Mouse (Mus musculus): ENCODE data around the gene Sgms1. TPM values are rescaled to one million over a fixed set of nuclear protein-coding genes. Genes with fewer than 3 reads are reported as not detected.
"Not testable (repeated sequence)": the region's sequence is repeated elsewhere in the genome, so short reads cannot be mapped to it uniquely, and the experiment has no call there.

Gene Sgms1
- polyA plus RNA-seq, 1 experiment from 2014 or later = 17.4 TPM

GRCm38 (mm10) chr19:32366406-32366805, 23.1 kb downstream of the Sgms1 start:
- ATAC-seq (ENCODE audit: low FRiP score) (no peak), DNase-seq (ENCODE audit: low spot score) (no peak)
- no peaks in the 10 kb centered on the region for H3K36me3 ChIP-seq (ENCODE audit: control insufficient read depth, insufficient read depth, low read length)
- no peak overlapping the region for H3K4me3 ChIP-seq (ENCODE audit: low read depth, low read length)
- H3K9me3 ChIP-seq (ENCODE audit: control insufficient read depth, low read length) = no peaks in the 10 kb centered on the region
- H3K4me1 ChIP-seq (replicated peaks; ENCODE audit: control insufficient read depth, insufficient read depth, low read length) = no peaks in the 10 kb centered on the region
- no peak overlapping the region for H3K27ac ChIP-seq (ENCODE audit: low read depth, low read length)
- H3K27me3 ChIP-seq (ENCODE audit: control insufficient read depth, insufficient read depth, low read length) = no peaks in the 10 kb centered on the region
- H3K9ac ChIP-seq (ENCODE audit: low read depth, low read length) = no peak overlapping the region
- 88% methylated on average over 9 of the region's 9 CpGs for WGBS
- H3K4me2 ChIP-seq (replicated peaks; ENCODE audit: low read depth, low read length) = no peak overlapping the region

- no peak for ATAC-seq (ENCODE audit: low FRiP score)
- 90% methylated on average over 6 of the region's 6 CpGs for WGBS
- H3K4me1 ChIP-seq (replicated peaks; ENCODE audit: control insufficient read depth, insufficient read depth, low read length) = no peaks in the 10 kb centered on the region
- H3K36me3 ChIP-seq (ENCODE audit: control insufficient read depth, insufficient read depth, low read length) = no peaks in the 10 kb centered on the region
- H3K9me3 ChIP-seq (ENCODE audit: control insufficient read depth, low read length) = no peaks in the 10 kb centered on the region
- H3K4me2 ChIP-seq (replicated peaks; ENCODE audit: low read depth, low read length) = no peak overlapping the region
- no peaks in the 10 kb centered on the region for H3K27me3 ChIP-seq (ENCODE audit: control insufficient read depth, insufficient read depth, low read length)
- H3K9ac ChIP-seq (ENCODE audit: low read depth, low read length) = no peak overlapping the region
- no peak overlapping the region for H3K4me3 ChIP-seq (ENCODE audit: low read depth, low read length)
- H3K27ac ChIP-seq (ENCODE audit: low read depth, low read length) = no peak overlapping the region
- DNase-seq (ENCODE audit: low spot score) = no peak
These were observed 24.4 kb downstream of the Sgms1 start for GRCm38 (mm10) chr19:32365111-32365510.

GRCm38 (mm10) chr19:32363587-32363986, 25.9 kb downstream of the Sgms1 start:
- H3K4me1 ChIP-seq (replicated peaks; ENCODE audit: control insufficient read depth, insufficient read depth, low read length) = no peaks in the 10 kb centered on the region
- H3K27ac ChIP-seq (ENCODE audit: low read depth, low read length) = no peak overlapping the region
- no peaks in the 10 kb centered on the region for H3K27me3 ChIP-seq (ENCODE audit: control insufficient read depth, insufficient read depth, low read length)
- H3K4me3 ChIP-seq (ENCODE audit: low read depth, low read length) = no peak overlapping the region
- DNase-seq (ENCODE audit: low spot score) = no peak
- no peak overlapping the region for H3K9ac ChIP-seq (ENCODE audit: low read depth, low read length)
- WGBS = 86% methylated on average over 4 of the region's 4 CpGs
- H3K9me3 ChIP-seq (ENCODE audit: control insufficient read depth, low read length) = no peaks in the 10 kb centered on the region
- H3K4me2 ChIP-seq (replicated peaks; ENCODE audit: low read depth, low read length) = no peak overlapping the region
- no peaks in the 10 kb centered on the region for H3K36me3 ChIP-seq (ENCODE audit: control insufficient read depth, insufficient read depth, low read length)
- no peak for ATAC-seq (ENCODE audit: low FRiP score)

- no peaks in the 10 kb centered on the region for H3K27me3 ChIP-seq (ENCODE audit: control insufficient read depth, insufficient read depth, low read length)
- ATAC-seq (ENCODE audit: low FRiP score) = no peak
- no peak overlapping the region for H3K27ac ChIP-seq (ENCODE audit: low read depth, low read length)
- no peaks in the 10 kb centered on the region for H3K9me3 ChIP-seq (ENCODE audit: control insufficient read depth, low read length)
- no peaks in the 10 kb centered on the region for H3K36me3 ChIP-seq (ENCODE audit: control insufficient read depth, insufficient read depth, low read length)
- no peak overlapping the region for H3K4me3 ChIP-seq (ENCODE audit: low read depth, low read length)
- H3K4me1 ChIP-seq (replicated peaks; ENCODE audit: control insufficient read depth, insufficient read depth, low read length) = no peaks in the 10 kb centered on the region
- no peak for DNase-seq (ENCODE audit: low spot score)
- H3K9ac ChIP-seq (ENCODE audit: low read depth, low read length) = no peak overlapping the region
- H3K4me2 ChIP-seq (replicated peaks; ENCODE audit: low read depth, low read length) = no peak overlapping the region
- 89% methylated on average over 3 of the region's 3 CpGs for WGBS
These were observed 27.0 kb downstream of the Sgms1 start for GRCm38 (mm10) chr19:32362520-32362919.

GRCm38 (mm10) chr19:32360989-32361698, 28.4 kb downstream of the Sgms1 start:
- Histone ChIP-seq H3K4me1 (replicated peaks; ENCODE audit: control insufficient read depth, insufficient read depth, low read length) (no peaks in the 10 kb centered on the region), H3K27me3 (ENCODE audit: control insufficient read depth, insufficient read depth, low read length) (no peaks in the 10 kb centered on the region), H3K36me3 (ENCODE audit: control insufficient read depth, insufficient read depth, low read length) (no peaks in the 10 kb centered on the region), H3K27ac (ENCODE audit: low read depth, low read length) (no peak overlapping the region), H3K4me3 (ENCODE audit: low read depth, low read length) (no peak overlapping the region), H3K4me2 (replicated peaks; ENCODE audit: low read depth, low read length) (no peak overlapping the region), H3K9me3 (ENCODE audit: control insufficient read depth, low read length) (no peaks in the 10 kb centered on the region), H3K9ac (ENCODE audit: low read depth, low read length) (no peak overlapping the region)
- DNase-seq (ENCODE audit: low spot score) (no peak), ATAC-seq (ENCODE audit: low FRiP score) (no peak)
- WGBS = 88% methylated on average over 1 of the region's 1 CpGs

- Histone ChIP-seq H3K27me3 (ENCODE audit: control insufficient read depth, insufficient read depth, low read length) (no peaks in the 10 kb centered on the region), H3K9me3 (ENCODE audit: control insufficient read depth, low read length) (no peaks in the 10 kb centered on the region), H3K4me3 (ENCODE audit: low read depth, low read length) (no peak overlapping the region), H3K4me1 (replicated peaks; ENCODE audit: control insufficient read depth, insufficient read depth, low read length) (no peaks in the 10 kb centered on the region), H3K9ac (ENCODE audit: low read depth, low read length) (no peak overlapping the region), H3K36me3 (ENCODE audit: control insufficient read depth, insufficient read depth, low read length) (no peaks in the 10 kb centered on the region), H3K27ac (ENCODE audit: low read depth, low read length) (no peak overlapping the region), H3K4me2 (replicated peaks; ENCODE audit: low read depth, low read length) (no peak overlapping the region)
- WGBS = 83% methylated on average over 3 of the region's 3 CpGs
- ATAC-seq (ENCODE audit: low FRiP score) (no peak), DNase-seq (ENCODE audit: low spot score) (no peak)
These were observed 29.0 kb downstream of the Sgms1 start for GRCm38 (mm10) chr19:32360546-32360945.

- ATAC-seq (ENCODE audit: low FRiP score) = no peak
- H3K4me1 ChIP-seq (replicated peaks; ENCODE audit: control insufficient read depth, insufficient read depth, low read length) = no peaks in the 10 kb centered on the region
- no peak overlapping the region for H3K4me3 ChIP-seq (ENCODE audit: low read depth, low read length)
- no peak overlapping the region for H3K4me2 ChIP-seq (replicated peaks; ENCODE audit: low read depth, low read length)
- H3K9ac ChIP-seq (ENCODE audit: low read depth, low read length) = no peak overlapping the region
- no peaks in the 10 kb centered on the region for H3K36me3 ChIP-seq (ENCODE audit: control insufficient read depth, insufficient read depth, low read length)
- 67% methylated on average over 12 of the region's 12 CpGs for WGBS
- no peak for DNase-seq (ENCODE audit: low spot score)
- no peak overlapping the region for H3K27ac ChIP-seq (ENCODE audit: low read depth, low read length)
- no peaks in the 10 kb centered on the region for H3K27me3 ChIP-seq (ENCODE audit: control insufficient read depth, insufficient read depth, low read length)
- H3K9me3 ChIP-seq (ENCODE audit: control insufficient read depth, low read length) = no peaks in the 10 kb centered on the region
These were observed 30.6 kb downstream of the Sgms1 start for GRCm38 (mm10) chr19:32358699-32359517.

GRCm38 (mm10) chr19:32358011-32358410, 31.5 kb downstream of the Sgms1 start:
- WGBS = 94% methylated on average over 7 of the region's 7 CpGs
- H3K4me3 ChIP-seq (ENCODE audit: low read depth, low read length); H3K9ac ChIP-seq (ENCODE audit: low read depth, low read length); DNase-seq (ENCODE audit: low spot score); H3K27me3 ChIP-seq (ENCODE audit: control insufficient read depth, insufficient read depth, low read length); ATAC-seq (ENCODE audit: low FRiP score); H3K36me3 ChIP-seq (ENCODE audit: control insufficient read depth, insufficient read depth, low read length); H3K9me3 ChIP-seq (ENCODE audit: control insufficient read depth, low read length); H3K27ac ChIP-seq (ENCODE audit: low read depth, low read length); H3K4me2 ChIP-seq (replicated peaks; ENCODE audit: low read depth, low read length); H3K4me1 ChIP-seq (replicated peaks; ENCODE audit: control insufficient read depth, insufficient read depth, low read length): not testable (repeated sequence)

GRCm38 (mm10) chr19:32356166-32356565, 33.3 kb downstream of the Sgms1 start:
- no peak for ATAC-seq (ENCODE audit: low FRiP score)
- 64% methylated on average over 4 of the region's 4 CpGs for WGBS
- Histone ChIP-seq H3K4me2 (replicated peaks; ENCODE audit: low read depth, low read length) (no peak overlapping the region), H3K27ac (ENCODE audit: low read depth, low read length) (no peak overlapping the region), H3K9me3 (ENCODE audit: control insufficient read depth, low read length) (no peaks in the 10 kb centered on the region), H3K4me3 (ENCODE audit: low read depth, low read length) (no peak overlapping the region), H3K9ac (ENCODE audit: low read depth, low read length) (no peak overlapping the region), H3K4me1 (replicated peaks; ENCODE audit: control insufficient read depth, insufficient read depth, low read length) (no peaks in the 10 kb centered on the region), H3K36me3 (ENCODE audit: control insufficient read depth, insufficient read depth, low read length) (no peaks in the 10 kb centered on the region), H3K27me3 (ENCODE audit: control insufficient read depth, insufficient read depth, low read length) (no peaks in the 10 kb centered on the region)
- DNase-seq (ENCODE audit: low spot score) = no peak

Data from hindbrain, embryonic 11.5 days (tissue).